18 mouse cellular contexts compared by ENCODE assay signal in genomic region chr14:99124076-99124475, GRCm38 (mm10). TPM values are rescaled to one million over a fixed set of nuclear protein-coding genes. Genes with fewer than 3 reads are reported as not detected.
DNase-seq lines count a peak whose midpoint lies in the region; TF ChIP-seq lines count a peak whose summit lies in the region.
"Had no signal": no experiment of that assay in that cellular context is flagged by ENCODE, and none has a peak within 500 bp of the region (broad histone marks: within the 10 kb centered on the region; RNA-seq: fewer than 3 reads in every experiment).

No protein-coding gene starts in this region.

- 0 out of 2 replicates have a peak, but pooled peaks have one; percentile 16 for TF ChIP-seq CTCF in layer of hippocampus, adult 2 months (conservative IDR thresholded peaks at IDR 0.05)

- H3K4me3 ChIP-seq in layer of hippocampus, adult 2 months: no peak overlapping the region
- H3K4me3 ChIP-seq: embryonic facial prominence, embryonic 10.5 days; forebrain, embryonic 13.5 days; heart, embryonic 15.5 days; hindbrain, embryonic 13.5 days had no signal

- peak; percentile 56 for DNase-seq in adrenal gland, adult 2 months
- no peak for DNase-seq in adrenal gland, adult 18-20 months (ENCODE audit: low spot score in 2 of 2)
- DNase-seq in layer of hippocampus, adult 2 months (ENCODE audit: low spot score in 2 of 2): no peak
- DNase-seq in layer of hippocampus, adult 8-10 months (ENCODE audit: low spot score in 2 of 2): no peak
- DNase-seq in adrenal gland, postnatal 14 days: peak; percentile 20
- DNase-seq in right cerebral cortex, adult 18-20 months: no peak
- no peak for DNase-seq in neural tube, embryonic 10.5 days (ENCODE audit: extremely low spot score, low spot score)
- DNase-seq: cerebellum, adult 2 months; cerebellum, postnatal 10 days; forebrain, postnatal 0 days; gastrocnemius, postnatal 25 days; heart, adult 11 months; heart, postnatal 14 days had no signal

- no peak overlapping the region for H3K27ac ChIP-seq in layer of hippocampus, adult 2 months
- H3K27ac ChIP-seq: embryonic facial prominence, embryonic 10.5 days; forebrain, embryonic 13.5 days; heart, embryonic 15.5 days; hindbrain, embryonic 13.5 days; hindbrain, postnatal 0 days had no signal

RNA-seq across cellular contexts. Expression of gene Dis3, which starts 24.5 kb away (rescaled TPM):
- 10 to 100 TPM; 23.4 to 26.3 TPM for total RNA-seq in adrenal gland, adult 2 months (2021)
- polyA plus RNA-seq in adrenal gland, adult 2 months (2012; rRNA removed): 4.1 and 5.4 TPM in 2 replicates
- 10 to 100 TPM; 19.8 to 24.6 TPM for total RNA-seq in adrenal gland, adult 18-20 months (2021)
- total RNA-seq in layer of hippocampus, adult 2 months (2021): 10 to 100 TPM; 16.4 to 21.5 TPM
- total RNA-seq in layer of hippocampus, adult 8-10 months (2022): 10 to 100 TPM; 16.4 to 24.8 (median 18.4) TPM
- 27.5 and 31.9 TPM in 2 replicates for total RNA-seq in adrenal gland, postnatal 14 days (2021)

RNA-seq across cellular contexts. Expression of gene Pibf1, which starts 24.9 kb away (rescaled TPM):
- total RNA-seq in adrenal gland, adult 2 months (2021): 1 to 10 TPM; 8.5 to 8.9 TPM
- polyA plus RNA-seq in adrenal gland, adult 2 months (2012; rRNA removed): 0.85 and 1.4 TPM in 2 replicates
- total RNA-seq in adrenal gland, adult 18-20 months (2021): 1 to 10 TPM; 7.2 to 8.0 TPM
- total RNA-seq in layer of hippocampus, adult 2 months (2021): 10 to 100 TPM; 14.1 to 15.5 TPM
- total RNA-seq in layer of hippocampus, adult 8-10 months (2022): 10 to 100 TPM; 13.3 to 17.2 (median 14.5) TPM
- 10.2 and 11.8 TPM in 2 replicates for total RNA-seq in adrenal gland, postnatal 14 days (2021)

Comparison
In these comparisons a context has a peak if more than half of its experiments do, and no peak if none do; other contexts are left out.
1. DNase-seq: peak in adrenal gland, adult 2 months (single experiment) and adrenal gland, postnatal 14 days (single experiment); none in adrenal gland, adult 18-20 months (0 of 2), layer of hippocampus, adult 2 months (0 of 2), layer of hippocampus, adult 8-10 months (0 of 2), right cerebral cortex, adult 18-20 months (single experiment) and neural tube, embryonic 10.5 days (single experiment).